Mouse (Mus musculus): Measurements from ENCODE around the gene Slc36a3.

DNA sequence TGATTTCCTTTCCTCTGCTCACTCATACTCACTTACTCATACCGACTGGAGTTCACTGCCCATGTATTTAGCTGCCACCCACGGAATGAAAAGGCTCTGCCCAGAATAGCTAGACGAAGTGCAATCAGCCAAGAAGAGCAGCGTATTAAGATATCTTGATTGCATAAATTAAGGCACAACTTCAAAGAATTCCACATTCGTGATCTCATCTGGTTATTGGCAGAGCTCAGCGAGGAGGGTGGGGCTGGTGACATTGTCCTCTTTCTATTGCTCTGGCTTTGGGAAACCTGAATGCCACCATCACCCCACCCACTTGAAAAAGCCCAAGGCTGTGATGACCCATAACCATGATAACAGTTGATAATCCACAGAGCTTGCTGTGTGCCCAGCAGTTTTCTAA is 23.6 kb downstream of the Slc36a3 start:
- no peak for TF ChIP-seq POLR2A (IDR thresholded peaks at IDR 0.05; ENCODE audit: insufficient read length, low read depth)
- TF ChIP-seq MYOD1 (IDR thresholded peaks at IDR 0.05; ENCODE audit: control insufficient read depth in 1 of 3, insufficient read length in 2 of 3, low read depth in 2 of 3): no peak
- TF ChIP-seq USF1 (IDR thresholded peaks at IDR 0.05; ENCODE audit: low read depth): no peak
- TF ChIP-seq MYOG (IDR thresholded peaks at IDR 0.05; ENCODE audit: control insufficient read depth in 1 of 3, insufficient read depth in 1 of 3, insufficient read length in 2 of 3, low read depth in 2 of 3): no peak
- no peak for TF ChIP-seq TCF12 (IDR thresholded peaks at IDR 0.05; ENCODE audit: insufficient read depth, poor library complexity, severe bottlenecking)
- TF ChIP-seq E2F4 (IDR thresholded peaks at IDR 0.05; ENCODE audit: insufficient read depth): no peak
- no peak for TF ChIP-seq SRF (IDR thresholded peaks at IDR 0.05; ENCODE audit: control insufficient read depth, insufficient read length, low read depth)
- TF ChIP-seq POLR2AphosphoS2 (IDR thresholded peaks at IDR 0.05; ENCODE audit: insufficient read length, low read depth): no peak
- TF ChIP-seq MAX (IDR thresholded peaks at IDR 0.05; ENCODE audit: low read depth): no peak
- TF ChIP-seq TCF3 (IDR thresholded peaks at IDR 0.05; ENCODE audit: insufficient read length, low read depth): no peak
- TF ChIP-seq CEBPB (IDR thresholded peaks at IDR 0.05; ENCODE audit: insufficient read depth, poor library complexity, severe bottlenecking): no peak
